Mouse (Mus musculus) limb, embryonic 12.5 days (tissue): ENCODE measurements at regions not wholly inside any gene's neighbourhood (a gene's known extent, or its start where the extent isn't known, plus 50 kb on each side); places are given as distances from the start of the nearest gene placed in this dataset.

ENCODE experiments used
- ATAC-seq: fragments of 200-750 bp; cut with Nextera tagmentation; 2 replicates; pipeline ENCODE4 v1.8.0; 2017; ENCODE audit warnings: low read depth, moderate TSS enrichment; ENCODE audit not compliant: insufficient number of reproducible peaks, insufficient read depth, low FRiP score, low TSS enrichment
- H3K27ac ChIP-seq: fragments of 300-500 bp; sonication (generic); 2 replicates; pipeline ENCODE4 v1.5.1; 2016; ENCODE audit warnings: mild to moderate bottlenecking, moderate library complexity
- H3K27me3 ChIP-seq: fragments of 300-500 bp; sonication (generic); 2 replicates; pipeline ENCODE4 v1.6.1; 2016; ENCODE audit warnings: mild to moderate bottlenecking, moderate library complexity
- H3K36me3 ChIP-seq: fragments of 300-500 bp; sonication (generic); 2 replicates; pipeline ENCODE4 v1.6.1; 2016; ENCODE audit warnings: mild to moderate bottlenecking, moderate library complexity
- H3K4me1 ChIP-seq: fragments of 300-500 bp; sonication (generic); replicated peaks from 2 replicates; pipeline ENCODE4 v1.6.1; 2016
- H3K4me2 ChIP-seq: fragments of 300-500 bp; sonication (generic); 2 replicates; pipeline ENCODE4 v1.6.1; 2016; ENCODE audit warnings: mild to moderate bottlenecking, moderate library complexity
- H3K4me3 ChIP-seq: fragments of 300-500 bp; sonication (generic); replicated peaks from 2 replicates; pipeline ENCODE4 v1.5.1; 2016; ENCODE audit warnings: mild to moderate bottlenecking
- H3K9ac ChIP-seq: fragments of 300-500 bp; sonication (generic); replicated peaks from 2 replicates; pipeline ENCODE4 v1.6.1; 2016; ENCODE audit warnings: mild to moderate bottlenecking, moderate library complexity
- H3K9me3 ChIP-seq: fragments of 300-500 bp; sonication (generic); 2 replicates; pipeline ENCODE4 v1.6.1; 2016; ENCODE audit warnings: mild to moderate bottlenecking, moderate library complexity
- WGBS: fragments of 180-500 bp; shearing (Covaris S2); methylation state at CpG from one replicate; pipeline ENCODE4 v1.1.7; 2016; 5-methylcytosine and 5-hydroxymethylcytosine counted together

- no peaks in the 10 kb centered on the region for H3K9me3 ChIP-seq
- no peaks in the 10 kb centered on the region for H3K4me1 ChIP-seq
- no peak overlapping the region for H3K27ac ChIP-seq
- no peak for ATAC-seq
- H3K4me2 ChIP-seq: no peak overlapping the region
- H3K27me3 ChIP-seq: no peaks in the 10 kb centered on the region
- H3K4me3 ChIP-seq: no peak overlapping the region
- 64% methylated on average over 4 of the region's 4 CpGs for WGBS
- no peaks in the 10 kb centered on the region for H3K36me3 ChIP-seq
- no peak overlapping the region for H3K9ac ChIP-seq
Measured at GRCm38 (mm10) chr15:51197466-51198158, 2687.1 kb upstream of the Gm7489 start.

- no peaks in the 10 kb centered on the region for H3K27me3 ChIP-seq
- H3K4me2 ChIP-seq: no peak overlapping the region
- no peak for ATAC-seq
- H3K36me3 ChIP-seq: no peaks in the 10 kb centered on the region
- 84% methylated on average over 2 of the region's 2 CpGs for whole genome bisulfite sequencing
- H3K9me3 ChIP-seq: no peaks in the 10 kb centered on the region
- no peak overlapping the region for H3K9ac ChIP-seq
- no peak overlapping the region for H3K4me3 ChIP-seq
- no peaks in the 10 kb centered on the region for H3K4me1 ChIP-seq
- H3K27ac ChIP-seq: no peak overlapping the region
Measured at GRCm38 (mm10) chr15:51203351-51203750, 2681.4 kb upstream of the Gm7489 start.

DNA sequence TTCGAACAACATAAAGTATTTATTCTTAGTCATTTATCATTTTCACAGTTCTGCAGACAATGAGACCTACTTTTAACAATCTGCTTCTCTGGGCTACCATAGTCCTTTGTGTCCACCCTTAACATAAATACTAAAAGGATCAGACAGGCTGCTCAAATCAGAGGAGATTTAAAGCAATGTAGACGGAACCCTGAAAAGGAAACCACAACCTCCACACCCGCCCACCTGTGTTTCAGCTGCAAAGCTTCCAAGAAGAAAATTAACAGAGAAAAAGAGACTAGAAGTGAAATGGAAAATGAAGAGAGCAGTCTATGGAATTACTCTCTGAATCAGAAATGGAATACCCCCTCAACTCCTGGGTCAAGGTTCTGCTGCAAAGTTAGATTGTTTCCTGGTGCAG is 2678.7 kb upstream of the Gm7489 start:
- Histone ChIP-seq H3K9ac (no peak overlapping the region), H3K9me3 (no peaks in the 10 kb centered on the region), H3K27me3 (no peaks in the 10 kb centered on the region), H3K27ac (no peak overlapping the region), H3K4me2 (no peak overlapping the region), H3K4me3 (no peak overlapping the region), H3K36me3 (no peaks in the 10 kb centered on the region), H3K4me1 (no peaks in the 10 kb centered on the region)
- WGBS: 74% methylated on average over 3 of the region's 3 CpGs
- ATAC-seq: no peak

DNA sequence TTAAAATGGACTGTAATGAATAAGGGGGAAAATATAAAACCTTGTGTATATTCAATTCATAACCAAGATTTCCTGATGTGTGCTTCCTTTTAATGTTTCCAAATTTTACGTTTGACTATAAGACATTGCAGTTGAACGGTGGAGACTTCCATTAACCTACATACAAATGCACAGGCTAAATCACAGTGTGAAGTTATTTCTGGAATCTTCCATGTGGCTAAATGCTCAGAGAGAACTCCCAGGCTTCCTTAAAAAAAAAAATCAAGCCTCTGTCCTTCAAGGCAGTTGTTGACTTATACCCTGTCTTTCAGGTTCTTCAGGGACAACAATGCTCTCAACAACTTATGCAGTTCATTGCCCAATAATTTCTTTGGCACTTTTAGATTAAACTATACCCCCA is 2677.9 kb upstream of the Gm7489 start:
- ATAC-seq: no peak
- 76% methylated on average over 2 of the region's 2 CpGs for WGBS

GRCm38 (mm10) chr15:51234873-51235272 is 2649.8 kb upstream of the Gm7489 start:
- H3K27me3 ChIP-seq: no peaks in the 10 kb centered on the region
- no peak overlapping the region for H3K27ac ChIP-seq
- WGBS: 70% methylated on average over 1 of the region's 1 CpGs
- H3K4me2 ChIP-seq: no peak overlapping the region
- no peaks in the 10 kb centered on the region for H3K9me3 ChIP-seq
- ATAC-seq: no peak
- no peak overlapping the region for H3K4me3 ChIP-seq
- no peaks in the 10 kb centered on the region for H3K4me1 ChIP-seq
- no peak overlapping the region for H3K9ac ChIP-seq
- H3K36me3 ChIP-seq: no peaks in the 10 kb centered on the region

More for the DNA sequence above, 2677.9 kb upstream of the Gm7489 start:
- H3K27ac ChIP-seq: no peak overlapping the region
- no peak overlapping the region for H3K4me2 ChIP-seq
- no peaks in the 10 kb centered on the region for H3K4me1 ChIP-seq
- no peaks in the 10 kb centered on the region for H3K36me3 ChIP-seq
- no peaks in the 10 kb centered on the region for H3K9me3 ChIP-seq
- no peaks in the 10 kb centered on the region for H3K27me3 ChIP-seq
- H3K9ac ChIP-seq: no peak overlapping the region
- no peak overlapping the region for H3K4me3 ChIP-seq

GRCm38 (mm10) chr15:51244596-51244995 is 2640.1 kb upstream of the Gm7489 start:
- no peaks in the 10 kb centered on the region for H3K27me3 ChIP-seq
- H3K9ac ChIP-seq: no peak overlapping the region
- WGBS: 97% methylated on average over 2 of the region's 2 CpGs
- no peak overlapping the region for H3K4me2 ChIP-seq
- no peaks in the 10 kb centered on the region; the same call in 1 of the 2 replicates for H3K4me1 ChIP-seq
- H3K9me3 ChIP-seq: no peaks in the 10 kb centered on the region
- no peak overlapping the region for H3K27ac ChIP-seq
- H3K4me3 ChIP-seq: no peak overlapping the region
- no peaks in the 10 kb centered on the region for H3K36me3 ChIP-seq
- ATAC-seq: no peak

GRCm38 (mm10) chr15:51247259-51247658 is 2637.4 kb upstream of the Gm7489 start:
- Histone ChIP-seq H3K4me1 (no peaks in the 10 kb centered on the region; the same call in 1 of the 2 replicates), H3K9ac (no peak overlapping the region), H3K36me3 (no peaks in the 10 kb centered on the region), H3K27ac (no peak overlapping the region), H3K4me3 (no peak overlapping the region), H3K9me3 (no peaks in the 10 kb centered on the region), H3K27me3 (no peaks in the 10 kb centered on the region), H3K4me2 (no peak overlapping the region)
- WGBS: 83% methylated on average over 5 of the region's 5 CpGs
- no peak for ATAC-seq

- WGBS: 63% methylated on average over 8 of the region's 8 CpGs
- ATAC-seq: no peak
- H3K9me3 ChIP-seq: no peaks in the 10 kb centered on the region
Measured at GRCm38 (mm10) chr15:51248034-51248788, 2636.5 kb upstream of the Gm7489 start.

DNA sequence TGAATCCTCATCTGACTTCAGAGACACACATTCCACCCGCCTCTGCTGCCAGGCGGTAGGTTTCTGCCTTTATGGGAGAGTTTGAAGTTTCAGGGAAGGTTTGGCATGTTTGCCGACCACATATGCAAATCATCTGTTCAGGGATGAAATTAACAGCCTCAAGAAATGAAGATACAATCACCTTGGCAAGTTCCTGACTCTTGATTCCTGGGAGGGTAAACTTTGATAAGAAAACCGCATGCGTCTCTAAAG is 2636.0 kb upstream of the Gm7489 start:
- Histone ChIP-seq H3K9ac (no peak overlapping the region), H3K4me3 (no peak overlapping the region), H3K4me2 (no peak overlapping the region), H3K4me1 (no peaks in the 10 kb centered on the region; the same call in 1 of the 2 replicates), H3K9me3 (no peaks in the 10 kb centered on the region), H3K36me3 (no peaks in the 10 kb centered on the region), H3K27ac (no peak overlapping the region), H3K27me3 (no peaks in the 10 kb centered on the region)
- ATAC-seq: no peak
- 82% methylated on average over 5 of the region's 5 CpGs for WGBS

More at GRCm38 (mm10) chr15:51248034-51248788, 2636.5 kb upstream of the Gm7489 start:
- no peaks in the 10 kb centered on the region for H3K36me3 ChIP-seq
- no peak overlapping the region for H3K4me2 ChIP-seq
- H3K27me3 ChIP-seq: no peaks in the 10 kb centered on the region
- H3K27ac ChIP-seq: no peak overlapping the region
- no peak overlapping the region for H3K9ac ChIP-seq
- H3K4me1 ChIP-seq: no peaks in the 10 kb centered on the region; the same call in 1 of the 2 replicates
- H3K4me3 ChIP-seq: no peak overlapping the region

DNA sequence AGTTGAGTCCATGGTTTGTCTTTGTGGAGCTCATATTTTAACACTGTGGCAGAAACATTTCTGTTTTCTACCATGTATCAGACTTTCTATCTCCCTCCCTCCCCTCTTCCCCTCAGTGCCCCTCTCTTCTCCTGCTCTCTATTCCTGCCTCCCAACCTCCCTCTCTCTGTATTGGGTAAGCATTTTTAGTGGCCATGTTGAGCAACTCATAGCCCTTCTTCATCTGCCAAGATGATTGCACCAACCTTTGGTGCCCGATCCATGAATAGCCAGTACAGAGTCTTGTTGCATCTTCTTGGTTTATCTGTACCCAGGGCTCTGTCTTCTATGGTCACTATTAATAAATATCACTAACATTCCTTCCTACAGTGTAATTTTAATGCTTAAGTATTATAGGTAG is 2630.6 kb upstream of the Gm7489 start:
- Histone ChIP-seq H3K9ac (no peak overlapping the region), H3K27me3 (no peaks in the 10 kb centered on the region), H3K4me2 (no peak overlapping the region), H3K4me1 (no peaks in the 10 kb centered on the region), H3K27ac (no peak overlapping the region), H3K36me3 (no peaks in the 10 kb centered on the region), H3K9me3 (no peaks in the 10 kb centered on the region), H3K4me3 (no peak overlapping the region)
- 85% methylated on average over 1 of the region's 1 CpGs for WGBS
- no peak for ATAC-seq

DNA sequence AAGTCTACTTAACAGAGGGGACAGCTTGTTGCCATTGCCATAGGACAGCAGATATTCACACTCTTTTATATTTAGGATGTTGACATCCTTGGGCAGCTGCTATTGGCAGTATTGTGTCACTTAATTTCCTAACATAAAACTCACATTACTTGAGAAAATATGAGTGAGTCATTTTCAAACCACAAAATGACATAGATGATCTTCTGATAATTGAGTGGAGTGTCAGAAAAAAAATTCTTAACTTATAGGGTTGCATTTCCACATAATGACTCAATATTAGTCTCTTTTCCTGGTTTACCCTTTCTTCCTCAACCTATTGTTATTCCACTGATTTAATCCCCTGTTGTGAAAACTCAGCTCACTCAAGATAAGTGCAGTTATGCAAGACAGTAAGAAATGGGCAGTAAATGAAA is 2629.5 kb upstream of the Gm7489 start:
- Histone ChIP-seq H3K27me3 (no peaks in the 10 kb centered on the region), H3K27ac (no peak overlapping the region), H3K9me3 (no peaks in the 10 kb centered on the region), H3K4me2 (no peak overlapping the region), H3K4me1 (no peaks in the 10 kb centered on the region), H3K9ac (no peak overlapping the region), H3K4me3 (no peak overlapping the region), H3K36me3 (no peaks in the 10 kb centered on the region)
- ATAC-seq: no peak

DNA sequence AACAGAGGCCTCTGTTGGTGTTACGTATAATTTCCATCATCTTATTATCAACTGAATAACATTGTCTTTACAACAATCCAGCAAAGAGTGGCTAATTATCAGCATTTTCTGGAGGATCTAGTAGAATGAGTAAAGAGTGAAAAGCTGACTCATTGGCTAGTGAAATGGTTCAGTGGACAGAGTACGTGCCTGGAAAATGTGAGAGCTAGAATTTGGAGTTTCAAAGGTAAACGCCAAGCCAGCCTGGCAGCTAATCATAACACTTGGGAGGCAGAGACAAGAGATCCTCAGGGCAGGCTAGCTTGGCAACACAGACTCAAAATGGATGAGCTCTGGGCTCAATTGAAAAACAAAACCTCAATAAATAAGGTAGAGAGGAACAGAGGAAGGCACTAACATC is 2628.0 kb upstream of the Gm7489 start:
- Histone ChIP-seq H3K27ac (no peak overlapping the region), H3K4me2 (no peak overlapping the region), H3K27me3 (no peaks in the 10 kb centered on the region), H3K36me3 (no peaks in the 10 kb centered on the region), H3K4me3 (no peak overlapping the region), H3K9ac (no peak overlapping the region), H3K4me1 (no peaks in the 10 kb centered on the region), H3K9me3 (no peaks in the 10 kb centered on the region)
- WGBS: 83% methylated on average over 3 of the region's 3 CpGs
- ATAC-seq: no peak
